Mouse (Mus musculus) G1E (cell line): ENCODE results near the gene B3galt5. TPM values are rescaled to one million over a fixed set of nuclear protein-coding genes. Genes with fewer than 3 reads are reported as not detected.

Experiments used
- ATAC-seq: 2 replicates; pipeline ENCODE4 v1.8.0; 2016; ENCODE audit warnings: mild to moderate bottlenecking; ENCODE audit not compliant: insufficient number of reproducible peaks, poor library complexity, low FRiP score, severe bottlenecking; ENCODE audit errors: extremely low read depth
- DNase-seq: peaks from one replicate; pipeline ENCODE4 v3.0.0; 2012; ENCODE audit warnings: low spot score
- H3K27me3 ChIP-seq: 2 replicates; pipeline ENCODE4 v1.6.1; 2012; ENCODE audit warnings: mild to moderate bottlenecking, low read length, inconsistent platforms; ENCODE audit not compliant: insufficient read depth
- H3K36me3 ChIP-seq: replicated peaks from 2 replicates; pipeline ENCODE3; 2012; ENCODE audit warnings: mild to moderate bottlenecking, inconsistent platforms
- H3K4me1 ChIP-seq: 2 replicates; pipeline ENCODE4 v1.6.1; 2012; ENCODE audit warnings: low read depth, low read length, inconsistent platforms, mixed read lengths; ENCODE audit not compliant: insufficient read depth
- H3K4me3 ChIP-seq: 2 replicates; pipeline ENCODE4 v1.5.1; 2012; ENCODE audit warnings: low read depth, mild to moderate bottlenecking, inconsistent platforms, low read length, moderate library complexity, mixed read lengths
- H3K9me3 ChIP-seq: replicated peaks from 2 replicates; pipeline ENCODE4 v1.6.1; 2012; ENCODE audit warnings: inconsistent platforms
- CTCF ChIP-seq: IDR thresholded peaks from 2 replicates; pipeline ENCODE4 v1.5.1; 2012; ENCODE audit warnings: low read depth, low read length, inconsistent platforms, mixed read lengths
- GATA1 ChIP-seq: IDR thresholded peaks from 2 replicates; pipeline ENCODE4 v1.6.1; 2012; ENCODE audit warnings: borderline replicate concordance, low read length, inconsistent platforms, mixed read lengths
- GATA2 ChIP-seq: IDR thresholded peaks from 2 replicates; pipeline ENCODE4 v1.6.1; 2012; ENCODE audit warnings: low read depth, low read length, inconsistent platforms, borderline replicate concordance
- POLR2AphosphoS5 ChIP-seq: IDR thresholded peaks from 2 replicates; pipeline ENCODE4 v1.6.1; 2012; ENCODE audit warnings: low read depth, low read length, inconsistent platforms; ENCODE audit not compliant: insufficient replicate concordance
- TAL1 ChIP-seq: conservative IDR thresholded peaks from 2 replicates; pipeline ENCODE4 v1.6.1; 2012; ENCODE audit warnings: low read depth, low read length, inconsistent platforms, mixed read lengths
- polyA plus RNA-seq: library from polyadenylated mRNA; stranded (reverse); fragments of >175 nt; gene quantifications from 2 replicates; pipeline ENCODE4 v1.2.3, GENCODE M21; 2012
- total RNA-seq, 2 experiments: library from RNA; stranded (forward) in 1 of 2; stranded (reverse) in 1 of 2; fragments of 200-1000 nt in 1 of 2; fragments of >200 nt in 1 of 2; fragmentation: Nextera tagmentation in 1 of 2; gene quantifications; 2 replicates each; pipeline ENCODE4 v1.2.3; 2014 to 2017

The B3galt5 gene
- total and polyA plus RNA-seq, 3 experiments: 0.16 TPM; not detected in 2

GRCm38 (mm10) chr16:96276596-96276995 lies 41.0 kb downstream of the B3galt5 start:
- Histone ChIP-seq H3K4me3 (no peak overlapping the region), H3K36me3 (no peaks in the 10 kb centered on the region), H3K27me3 (no peaks in the 10 kb centered on the region), H3K9me3 (no peaks in the 10 kb centered on the region), H3K4me1 (no peaks in the 10 kb centered on the region)
- TF ChIP-seq GATA2: no peak
- DNase-seq (no peak), ATAC-seq (no peak)

DNA sequence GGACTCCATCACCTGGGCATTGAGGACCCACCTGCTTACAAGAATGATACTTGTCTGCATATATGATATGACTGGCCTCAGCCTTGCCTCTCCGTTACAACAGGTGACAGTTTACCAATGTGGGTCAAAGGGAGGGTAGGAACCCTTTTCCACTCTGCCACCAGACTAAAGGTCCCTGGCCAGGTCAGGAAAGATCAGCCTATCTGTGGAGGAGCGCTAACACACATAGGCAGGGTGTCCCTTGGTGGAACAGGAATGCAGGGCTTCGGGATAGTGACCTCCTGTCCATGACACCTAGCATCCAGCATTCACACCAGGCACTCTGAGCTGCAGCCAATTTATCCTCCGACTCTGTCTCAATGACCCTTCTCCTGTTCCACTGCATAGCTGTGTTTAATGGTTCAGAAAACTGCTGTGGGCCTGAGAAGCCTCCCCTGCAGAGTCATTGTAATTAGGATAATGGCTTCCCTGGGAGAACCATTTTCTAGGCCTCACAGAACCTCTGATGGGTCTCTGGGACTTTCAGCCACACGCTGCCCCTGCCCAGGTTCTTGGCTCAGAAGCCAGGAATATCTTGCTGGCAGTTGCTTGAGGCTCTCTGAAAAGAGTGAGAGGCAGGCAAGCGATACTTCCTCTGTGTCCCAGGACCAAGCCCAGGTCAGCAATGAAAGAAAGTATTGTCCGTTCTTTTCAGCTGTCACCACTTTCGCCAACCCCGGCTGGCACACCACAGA lies 43.1 kb downstream of the B3galt5 start:
- Histone ChIP-seq H3K27me3 (no peaks in the 10 kb centered on the region), H3K36me3 (no peaks in the 10 kb centered on the region), H3K4me3 (no peak overlapping the region), H3K9me3 (no peaks in the 10 kb centered on the region), H3K4me1 (no peaks in the 10 kb centered on the region)
- no peak for TF ChIP-seq POLR2AphosphoS5
- TF ChIP-seq CTCF: no peak
- TF ChIP-seq TAL1: no peak
- no peak for ATAC-seq
- DNase-seq: no peak

DNA sequence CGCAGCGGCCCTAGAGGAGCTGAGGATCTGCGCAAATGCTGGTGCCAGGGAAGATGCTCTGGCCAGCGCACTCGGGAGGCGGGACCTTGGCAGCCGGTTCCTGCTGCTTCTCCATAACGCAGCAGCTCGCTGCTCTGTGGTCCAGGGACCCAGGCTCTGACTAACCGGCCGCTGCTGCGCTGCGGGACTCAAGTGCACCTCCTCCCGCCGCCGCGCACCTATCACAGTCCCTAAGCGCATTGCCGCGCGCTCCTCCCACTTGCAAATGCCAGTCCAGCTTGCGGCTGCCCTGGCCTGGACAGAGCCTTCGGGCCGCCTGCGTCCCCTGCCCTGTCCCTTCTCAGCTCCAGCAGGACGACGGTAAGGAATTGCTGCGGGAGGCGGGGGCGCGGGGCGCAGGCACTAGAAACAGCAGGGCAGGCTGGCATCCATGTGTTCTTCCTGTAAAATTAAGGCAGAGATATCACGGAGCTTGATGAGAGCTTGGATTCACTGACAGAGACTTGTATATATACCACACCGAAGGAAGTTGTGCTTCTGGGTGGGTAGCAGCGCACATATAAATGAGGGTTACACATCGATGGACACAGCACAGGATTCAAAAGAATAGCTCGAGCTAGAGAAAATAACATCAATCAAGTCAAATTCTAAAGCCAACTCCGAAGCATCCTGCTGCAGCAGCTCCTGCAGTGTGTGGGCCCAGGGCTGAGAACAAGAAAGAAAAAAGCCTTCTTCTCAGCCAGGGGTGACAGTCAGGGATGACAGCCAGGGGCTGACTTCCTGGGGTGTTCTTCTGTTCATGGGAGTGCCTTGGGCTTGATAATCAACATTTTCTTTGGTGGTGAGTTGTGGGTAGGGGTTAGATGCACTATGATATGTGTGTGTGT lies 45.4 kb downstream of the B3galt5 start:
- Histone ChIP-seq H3K36me3 (no peaks in the 10 kb centered on the region), H3K27me3 (no peaks in the 10 kb centered on the region), H3K4me3 (no peak overlapping the region), H3K9me3 (no peaks in the 10 kb centered on the region), H3K4me1 (no peaks in the 10 kb centered on the region)
- TF ChIP-seq TAL1: no peak
- DNase-seq (no peak), ATAC-seq (no peak)

GRCm38 (mm10) chr16:96282566-96282965 lies 47.0 kb downstream of the B3galt5 start:
- Histone ChIP-seq H3K9me3 (no peaks in the 10 kb centered on the region), H3K27me3 (no peaks in the 10 kb centered on the region), H3K36me3 (no peaks in the 10 kb centered on the region), H3K4me1 (no peaks in the 10 kb centered on the region), H3K4me3 (no peak overlapping the region)
- TF ChIP-seq GATA2: no peak
- TF ChIP-seq GATA1: no peak
- no peak for TF ChIP-seq POLR2AphosphoS5
- no peak for TF ChIP-seq TAL1
- DNase-seq (no peak), ATAC-seq (no peak)

GRCm38 (mm10) chr16:96291885-96292284 lies 56.3 kb downstream of the B3galt5 start:
- DNase-seq: no peak

GRCm38 (mm10) chr16:96292530-96293173 lies 57.1 kb downstream of the B3galt5 start:
- TF ChIP-seq GATA2: no peak
- no peak for TF ChIP-seq GATA1
- TF ChIP-seq CTCF: no peak
- TF ChIP-seq TAL1: no peak
- TF ChIP-seq POLR2AphosphoS5: no peak
- no peaks in the 10 kb centered on the region for H3K27me3 ChIP-seq
- DNase-seq: no peak
- no peaks in the 10 kb centered on the region for H3K9me3 ChIP-seq
- no peak overlapping the region for H3K4me3 ChIP-seq
- ATAC-seq: no peak
- no peaks in the 10 kb centered on the region for H3K36me3 ChIP-seq
- no peaks in the 10 kb centered on the region for H3K4me1 ChIP-seq

More at GRCm38 (mm10) chr16:96291885-96292284, 56.3 kb downstream of the B3galt5 start:
- ATAC-seq: no peak
- TF ChIP-seq GATA2 (no peak), POLR2AphosphoS5 (no peak), CTCF (no peak), TAL1 (no peak), GATA1 (no peak)
- Histone ChIP-seq H3K36me3 (no peaks in the 10 kb centered on the region), H3K27me3 (no peaks in the 10 kb centered on the region), H3K4me1 (no peaks in the 10 kb centered on the region), H3K4me3 (no peak overlapping the region), H3K9me3 (no peaks in the 10 kb centered on the region)
